Mouse (Mus musculus) gastrocnemius, adult 18-20 months (tissue): ENCODE results near the gene Zrsr1. TPM values are rescaled to one million over a fixed set of nuclear protein-coding genes. Genes with fewer than 3 reads are reported as not detected.

ENCODE experiments used
- DNase-seq: peaks from one replicate; pipeline ENCODE4 v3.0.0; 2021; ENCODE audit warnings: low spot score
- total RNA-seq, 2 experiments: library from RNA; stranded (reverse); gene quantifications; 2 replicates each; pipeline ENCODE4 v1.2.3; 2021

Zrsr1 gene
- total RNA-seq, 2 experiments from 2014 or later, result 21.1 to 25.0 TPM

GRCm38 (mm10) chr11:23008181-23008823, 36.5 kb downstream of the Zrsr1 start:
- DNase-seq, result peak; percentile 72

GRCm38 (mm10) chr11:23008824-23009200, 37.0 kb downstream of the Zrsr1 start:
- no peak for DNase-seq

- DNase-seq, result no peak
These were observed 41.3 kb downstream of the Zrsr1 start for GRCm38 (mm10) chr11:23013096-23013495.

DNA sequence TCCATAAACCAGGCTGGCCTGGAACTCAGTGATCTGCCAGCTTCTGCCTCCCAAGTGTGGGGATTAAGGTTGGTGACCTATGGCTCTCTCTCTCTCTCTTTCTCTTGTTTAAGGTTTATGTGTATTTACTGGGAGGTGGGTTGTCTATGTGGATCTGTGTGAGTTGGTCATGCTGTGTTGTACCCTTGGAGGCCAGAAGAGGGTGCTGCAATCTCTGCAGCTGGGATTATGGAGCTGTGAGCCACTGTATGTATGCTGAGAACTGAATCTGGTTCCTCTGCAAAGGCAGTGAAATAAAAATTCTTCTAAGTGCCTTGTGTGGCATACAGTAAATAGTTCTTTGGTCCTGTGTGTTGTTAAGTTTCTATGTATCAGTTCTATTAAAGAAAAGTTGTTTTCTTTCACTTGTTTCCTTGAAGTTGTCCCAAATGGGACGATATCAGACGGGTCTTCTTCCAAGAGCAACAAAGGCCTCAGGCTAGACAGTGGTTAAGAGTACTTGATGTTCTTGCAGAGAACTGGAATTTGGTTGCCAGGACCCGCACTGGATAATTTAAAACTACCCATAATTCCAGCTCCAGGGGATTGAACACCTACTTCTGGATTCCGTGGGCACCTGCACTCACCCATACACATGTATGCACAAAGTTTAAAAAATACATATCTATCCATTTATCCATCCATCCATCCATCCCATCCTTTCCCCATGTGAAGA, 41.9 kb downstream of the Zrsr1 start:
- no peak for DNase-seq

DNA sequence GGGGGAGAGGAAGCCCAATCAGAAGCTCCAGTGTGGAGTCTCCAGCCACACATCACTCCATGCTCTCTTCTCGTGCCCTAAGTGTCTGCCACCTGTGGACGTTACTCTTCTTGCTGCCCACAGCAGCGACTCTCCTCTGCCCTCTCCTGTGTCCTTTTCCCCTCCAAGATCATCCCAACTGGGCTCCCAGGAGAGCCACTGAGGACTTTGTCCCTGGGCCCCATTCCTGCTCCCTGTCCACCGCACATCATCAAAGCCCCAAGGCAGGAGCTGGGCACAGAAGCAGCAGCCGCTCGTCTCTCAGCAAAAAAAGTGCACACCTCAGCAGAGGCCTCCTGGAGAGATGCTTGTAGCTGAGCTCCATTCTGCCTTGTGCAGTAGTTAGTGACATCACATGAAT, 43.2 kb downstream of the Zrsr1 start:
- DNase-seq, result no peak

- no peak for DNase-seq
These were observed 46.1 kb downstream of the Zrsr1 start for GRCm38 (mm10) chr11:23017943-23018342.

GRCm38 (mm10) chr11:23020116-23020770, 48.4 kb downstream of the Zrsr1 start:
- peak; percentile 9 for DNase-seq

DNA sequence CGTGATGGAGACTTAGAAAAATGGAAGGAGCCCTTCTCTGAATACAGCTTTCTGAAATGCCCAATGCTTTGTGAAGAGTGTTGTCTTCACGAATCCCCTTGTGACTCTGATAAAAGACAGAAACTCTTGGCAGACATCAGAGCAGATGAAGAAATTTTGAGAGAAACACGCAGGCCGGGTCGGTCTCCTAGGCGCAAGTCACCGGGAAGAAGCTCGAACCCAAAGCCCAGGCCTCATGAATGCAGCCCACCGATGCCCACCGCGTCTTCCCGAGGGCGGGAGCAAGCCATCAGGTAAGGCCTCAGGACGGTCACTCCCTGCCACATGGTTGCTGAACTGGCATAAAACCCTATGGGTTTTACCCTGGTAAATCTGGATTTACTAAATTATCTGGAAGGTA, 49.0 kb downstream of the Zrsr1 start:
- no peak for DNase-seq

DNA sequence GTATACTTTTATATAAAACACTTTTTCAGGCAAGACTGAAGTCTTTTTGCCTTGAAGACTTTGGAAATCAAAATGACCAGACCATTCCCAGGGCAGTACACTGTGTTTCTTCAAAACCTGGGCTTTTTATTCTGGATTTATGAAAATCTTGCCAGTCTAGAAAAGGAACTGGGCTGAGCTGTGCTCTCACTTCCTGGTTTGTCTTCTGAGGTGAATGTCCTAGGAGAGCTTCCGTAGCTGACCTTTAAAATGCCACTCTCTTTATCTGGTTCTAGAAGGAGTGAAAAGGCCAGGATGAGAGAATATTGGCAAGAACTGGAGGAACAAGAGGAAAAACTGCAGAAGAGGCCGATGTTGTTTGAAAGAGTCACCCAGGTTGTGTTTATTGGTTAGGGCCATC, 51.4 kb downstream of the Zrsr1 start:
- DNase-seq, result no peak

GRCm38 (mm10) chr11:23024169-23024568, 52.4 kb downstream of the Zrsr1 start:
- DNase-seq, result no peak

Other genes with a start within 250 kb of the Zrsr1 start
- 1 to 10 TPM; 1.0 to 2.2 TPM for gene B3gnt2, start 111.0 kb upstream of the Zrsr1 start, total RNA-seq
- gene Gm28048, start 10.1 kb downstream of the Zrsr1 start, total RNA-seq, result 1 to 10 TPM; 1.7 to 2.3 TPM
- gene Commd1, start 10.4 kb downstream of the Zrsr1 start, total RNA-seq, result 100 to 1,000 TPM in 1 of 2 experiments, 10 to 100 TPM in 1; 93.4 to 109 TPM
- 100 to 1,000 TPM; 104 to 105 TPM for gene Cct4, start 18.5 kb downstream of the Zrsr1 start, total RNA-seq
- 1 to 10 TPM; 4.2 to 5.1 TPM for gene Fam161a, start 35.5 kb downstream of the Zrsr1 start, total RNA-seq